Mouse (Mus musculus) lung, postnatal 0 days (tissue): ENCODE measurements around the gene Mdga1. TPM values are rescaled to one million over a fixed set of nuclear protein-coding genes. Genes with fewer than 3 reads are reported as not detected.

Source experiments
- ATAC-seq: fragments of 200-750 bp; cut with Nextera tagmentation; 2 replicates; pipeline ENCODE4 v1.8.0; 2017; ENCODE audit warnings: moderate library complexity
- DNase-seq: peaks from one replicate; pipeline ENCODE4 v3.0.0-alpha.2; 2016; ENCODE audit warnings: low spot score
- H3K27ac ChIP-seq: fragments of 300-500 bp; sonication (generic); 2 replicates; pipeline ENCODE4 v1.5.1; 2014; ENCODE audit warnings: antibody characterized with exemption, mild to moderate bottlenecking, low read length, mixed read lengths
- H3K27me3 ChIP-seq: fragments of 300-500 bp; sonication (generic); replicated peaks from 2 replicates; pipeline ENCODE4 v1.6.1; 2014; ENCODE audit warnings: low read length, mixed read lengths; ENCODE audit not compliant: insufficient read depth
- H3K36me3 ChIP-seq: fragments of 300-500 bp; sonication (generic); 2 replicates; pipeline ENCODE4 v1.6.1; 2014; ENCODE audit warnings: low read length, mixed read lengths; ENCODE audit not compliant: insufficient read depth
- H3K4me1 ChIP-seq: fragments of 300-500 bp; sonication (generic); 2 replicates; pipeline ENCODE4 v1.6.1; 2014; ENCODE audit warnings: antibody characterized with exemption, low read depth, low read length, mixed read lengths; ENCODE audit not compliant: insufficient read depth
- H3K4me2 ChIP-seq: fragments of 300-500 bp; sonication (generic); replicated peaks from 2 replicates; pipeline ENCODE4 v1.6.1; 2014; ENCODE audit warnings: low read depth, mild to moderate bottlenecking, low read length, moderate library complexity, mixed read lengths
- H3K4me3 ChIP-seq: fragments of 300-500 bp; sonication (generic); 2 replicates; pipeline ENCODE4 v1.5.1; 2014; ENCODE audit warnings: low read depth, low read length
- H3K9ac ChIP-seq: fragments of 300-500 bp; sonication (generic); replicated peaks from 2 replicates; pipeline ENCODE4 v1.6.1; 2014; ENCODE audit warnings: low read depth, mild to moderate bottlenecking
- H3K9me3 ChIP-seq: fragments of 300-500 bp; sonication (generic); 2 replicates; pipeline ENCODE4 v1.6.1; 2016; ENCODE audit warnings: low read length, mixed read lengths
- CTCF ChIP-seq: IDR thresholded peaks from 2 replicates; pipeline ENCODE4 v1.5.1; 2016; ENCODE audit warnings: antibody characterized with exemption, mild to moderate bottlenecking
- EP300 ChIP-seq: IDR thresholded peaks from 2 replicates; pipeline ENCODE4 v1.6.1; 2016; ENCODE audit warnings: antibody characterized with exemption, mild to moderate bottlenecking, control low read depth
- WGBS: fragments of 180-500 bp; shearing (Covaris S2); extraction: QIAGEN DNeasy Blood & Tissue Kit; methylation state at CpG from one replicate; pipeline ENCODE4 v1.1.7; 2014; 5-methylcytosine and 5-hydroxymethylcytosine counted together
- polyA plus RNA-seq: library from polyadenylated mRNA; unstranded; fragments of >200 nt; fragmentation: Nextera tagmentation; extraction: Ambion mirVana; gene quantifications from 2 replicates; pipeline ENCODE4 v1.2.1, GENCODE M21; 2015

The Mdga1 gene
- polyA plus RNA-seq, 1 experiment from 2014 or later = 3.2 TPM

DNA sequence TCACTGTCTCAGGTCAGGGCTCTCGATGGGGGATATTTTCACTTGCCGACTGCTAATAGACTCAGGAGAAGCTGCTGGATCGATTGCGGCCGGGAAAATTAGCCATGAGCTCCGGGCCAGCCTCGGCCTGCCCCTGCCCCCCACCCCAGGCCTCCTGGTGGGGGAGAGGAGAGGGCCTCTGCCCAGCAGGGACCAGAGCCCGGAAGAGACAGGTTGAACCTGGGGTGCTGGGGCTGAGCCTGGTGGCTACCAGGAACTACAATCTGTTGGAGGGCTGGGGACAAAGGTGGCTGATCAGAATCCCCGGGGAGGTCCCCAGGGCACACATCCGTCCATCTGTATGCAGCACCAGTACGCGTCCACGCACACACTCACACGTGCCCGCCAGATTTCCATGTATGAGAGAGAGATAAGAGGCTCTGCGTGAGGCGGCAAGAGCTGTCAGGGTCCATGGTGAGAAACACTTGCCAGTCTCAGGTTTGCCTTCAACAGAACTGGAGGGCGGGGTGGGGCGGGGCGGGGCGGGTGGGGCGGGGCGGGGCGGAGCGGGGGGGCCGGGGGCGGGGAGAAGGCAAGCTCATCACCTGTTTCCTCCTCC is 95.7 kb downstream of the Mdga1 start:
- TF ChIP-seq CTCF (no peak), EP300 (no peak)
- no peak; the same call in 1 of the 2 replicates for ATAC-seq
- H3K9me3 ChIP-seq = no peaks in the 10 kb centered on the region
- WGBS = 25% methylated on average over 16 of the region's 27 CpGs
- H3K4me1 ChIP-seq = no peaks in the 10 kb centered on the region
- no peak for DNase-seq
- H3K9ac ChIP-seq = no peak overlapping the region
- H3K27ac ChIP-seq = no peak overlapping the region
- H3K4me3 ChIP-seq = no peak overlapping the region
- no peaks in the 10 kb centered on the region for H3K27me3 ChIP-seq
- H3K36me3 ChIP-seq = no peaks in the 10 kb centered on the region
- H3K4me2 ChIP-seq = no peak overlapping the region

- DNase-seq = no peak
- H3K4me3 ChIP-seq = no peak overlapping the region
- 60% methylated on average over 7 of the region's 7 CpGs for WGBS
- no peak overlapping the region for H3K27ac ChIP-seq
- no peaks in the 10 kb centered on the region for H3K4me1 ChIP-seq
- H3K9ac ChIP-seq = no peak overlapping the region
- TF ChIP-seq CTCF (no peak), EP300 (no peak)
- H3K27me3 ChIP-seq = no peaks in the 10 kb centered on the region
- H3K36me3 ChIP-seq = no peaks in the 10 kb centered on the region
- no peak overlapping the region for H3K4me2 ChIP-seq
- no peaks in the 10 kb centered on the region for H3K9me3 ChIP-seq
- ATAC-seq = peak; percentile 49
Measured at GRCm38 (mm10) chr17:29873580-29874015, 96.3 kb downstream of the Mdga1 start.

DNA sequence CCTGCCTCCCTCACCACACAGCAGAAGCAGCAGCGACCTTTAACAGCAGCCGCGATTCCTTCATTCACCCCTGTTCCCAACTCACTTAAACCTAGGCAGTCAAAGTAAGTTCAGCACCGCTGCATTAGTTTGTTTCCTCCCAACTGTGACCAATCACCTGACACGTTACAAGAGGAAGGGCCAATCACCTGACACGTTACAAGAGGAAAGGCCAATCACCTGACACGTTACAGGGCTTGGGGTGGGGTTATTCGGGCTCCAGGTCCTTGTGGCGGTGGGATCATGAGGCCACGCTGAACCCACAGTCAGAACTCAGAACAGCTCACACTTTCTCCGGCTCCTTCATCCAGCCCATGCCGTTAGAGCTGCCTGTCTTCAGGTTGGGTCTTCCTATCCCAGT is 99.6 kb downstream of the Mdga1 start:
- H3K36me3 ChIP-seq = no peaks in the 10 kb centered on the region
- no peaks in the 10 kb centered on the region for H3K9me3 ChIP-seq
- ATAC-seq = no peak
- no peaks in the 10 kb centered on the region for H3K27me3 ChIP-seq
- H3K9ac ChIP-seq = no peak overlapping the region
- no peak for DNase-seq
- no peak overlapping the region for H3K27ac ChIP-seq
- no peak overlapping the region for H3K4me3 ChIP-seq
- WGBS = 48% methylated on average over 12 of the region's 12 CpGs
- no peak overlapping the region for H3K4me2 ChIP-seq
- TF ChIP-seq CTCF = no peak
- no peak for TF ChIP-seq EP300
- no peaks in the 10 kb centered on the region for H3K4me1 ChIP-seq

GRCm38 (mm10) chr17:29865914-29866313 is 104.0 kb downstream of the Mdga1 start:
- no peak overlapping the region for H3K4me2 ChIP-seq
- H3K27me3 ChIP-seq = no peaks in the 10 kb centered on the region
- no peaks in the 10 kb centered on the region for H3K9me3 ChIP-seq
- H3K4me1 ChIP-seq = no peaks in the 10 kb centered on the region
- ATAC-seq (no peak; the same call in 1 of the 2 replicates), DNase-seq (no peak)
- TF ChIP-seq CTCF (no peak), EP300 (no peak)
- no peak overlapping the region for H3K9ac ChIP-seq
- H3K27ac ChIP-seq = no peak overlapping the region
- 27% methylated on average over 6 of the region's 6 CpGs for WGBS
- no peaks in the 10 kb centered on the region for H3K36me3 ChIP-seq
- H3K4me3 ChIP-seq = no peak overlapping the region

GRCm38 (mm10) chr17:29864440-29864839 is 105.4 kb downstream of the Mdga1 start:
- Histone ChIP-seq H3K4me1 (no peaks in the 10 kb centered on the region), H3K27me3 (no peaks in the 10 kb centered on the region), H3K36me3 (no peaks in the 10 kb centered on the region), H3K4me3 (no peak overlapping the region), H3K9me3 (no peaks in the 10 kb centered on the region), H3K4me2 (no peak overlapping the region), H3K27ac (no peak overlapping the region), H3K9ac (no peak overlapping the region)
- TF ChIP-seq CTCF (peak; percentile 40), EP300 (no peak)
- no peak for DNase-seq
- no peak for ATAC-seq
- 67% methylated on average over 7 of the region's 7 CpGs for WGBS

GRCm38 (mm10) chr17:29859788-29860283 is 110.1 kb downstream of the Mdga1 start:
- 47% methylated on average over 13 of the region's 13 CpGs for WGBS
- Histone ChIP-seq H3K9ac (no peak overlapping the region), H3K4me2 (no peak overlapping the region), H3K9me3 (no peaks in the 10 kb centered on the region), H3K4me1 (no peaks in the 10 kb centered on the region), H3K27ac (no peak overlapping the region), H3K4me3 (no peak overlapping the region), H3K27me3 (no peaks in the 10 kb centered on the region), H3K36me3 (no peaks in the 10 kb centered on the region)
- TF ChIP-seq CTCF = no peak; the same call in 1 of the 2 replicates
- no peak for TF ChIP-seq EP300
- DNase-seq (peak; percentile 40), ATAC-seq (0 out of 2 replicates have a peak, but pooled peaks have one; percentile 6)
